Mouse (Mus musculus) frontal cortex, postnatal 36 days (tissue): ENCODE measurements at regions not wholly inside any gene's neighbourhood (a gene's known extent, or its start where the extent isn't known, plus 50 kb on each side); places are given as distances from the start of the nearest gene placed in this dataset.

ENCODE experiments used
- DNase-seq, 2 experiments: peaks; one replicate each; pipeline ENCODE4 v3.0.0; 2022; ENCODE audit warnings: low spot score in 2 of 2

- no peak for DNase-seq
These were observed 192.6 kb upstream of the Gm49339 start for GRCm38 (mm10) chr10:51287852-51288251.

DNA sequence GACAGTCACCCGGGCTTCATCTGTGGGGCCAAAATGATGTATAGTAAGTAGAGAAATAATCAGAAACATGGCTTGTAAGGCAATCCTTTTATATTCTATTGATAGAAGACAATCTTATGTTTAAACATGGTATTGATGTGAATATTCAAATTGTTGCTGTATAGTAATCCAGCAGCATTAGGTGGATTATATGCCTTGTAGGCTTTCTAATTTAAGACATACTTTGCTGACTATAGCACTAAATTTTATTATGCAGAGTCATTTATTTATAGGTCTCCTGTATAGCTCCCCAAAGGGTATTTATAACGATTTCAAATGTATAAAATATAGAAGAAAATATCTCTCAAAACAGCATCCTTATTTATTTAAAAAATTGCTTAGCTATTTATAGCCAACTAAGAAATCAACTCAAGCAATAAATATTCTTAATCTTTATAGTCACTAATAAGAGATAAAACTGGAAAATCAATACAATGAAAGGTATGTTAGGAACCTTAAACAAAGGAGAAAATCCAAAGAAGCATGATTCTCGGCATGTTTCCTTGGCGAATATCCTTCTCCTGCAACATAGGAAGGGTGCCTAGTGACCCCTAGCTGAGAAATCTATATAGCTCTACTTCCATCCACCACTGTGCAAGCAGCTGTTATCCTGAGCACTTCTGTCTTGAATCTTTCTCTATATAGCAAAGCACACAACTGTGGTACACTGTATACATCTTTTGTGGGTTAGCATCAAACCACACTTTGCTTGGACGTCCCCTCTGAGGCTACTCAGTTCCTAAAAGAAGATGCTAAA, 188.8 kb upstream of the Gm49339 start:
- no peak for DNase-seq

DNA sequence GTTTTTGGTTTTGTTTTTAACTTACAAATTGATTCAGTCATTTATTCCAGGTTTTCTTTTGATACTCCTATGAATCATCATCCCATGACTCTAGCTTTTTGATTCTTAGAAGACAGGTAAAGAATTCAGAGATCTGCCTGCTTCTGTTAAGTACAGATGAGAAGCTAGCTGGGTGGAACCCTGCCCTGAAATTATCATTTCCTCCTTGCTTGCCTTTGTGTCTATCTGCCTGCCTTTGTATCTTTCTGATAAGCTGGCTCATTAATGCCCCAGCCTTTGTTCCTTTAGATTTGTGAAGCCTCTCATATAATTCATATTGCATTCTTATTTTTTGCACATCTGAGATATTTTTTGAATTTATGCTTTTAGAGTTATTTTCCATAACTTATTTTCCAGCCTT, 167.6 kb upstream of the Gm49339 start:
- no peak for DNase-seq

GRCm38 (mm10) chr10:51320207-51320606, 160.2 kb upstream of the Gm49339 start:
- DNase-seq, result no peak

- no peak for DNase-seq
These were observed 151.6 kb upstream of the Gm49339 start for GRCm38 (mm10) chr10:51328772-51329171.

- DNase-seq, result no peak
These were observed 151.0 kb upstream of the Gm49339 start for GRCm38 (mm10) chr10:51329386-51329785.
